Mouse (Mus musculus): ENCODE measurements around the gene Fezf2. TPM values are rescaled to one million over a fixed set of nuclear protein-coding genes. Genes with fewer than 3 reads are reported as not detected.
A peak's percentile ranks its signal among the peaks of the same experiment; 100 is the strongest.

Fezf2 gene
- polyA plus RNA-seq, 1 experiment from 2014 or later = not detected

DNA sequence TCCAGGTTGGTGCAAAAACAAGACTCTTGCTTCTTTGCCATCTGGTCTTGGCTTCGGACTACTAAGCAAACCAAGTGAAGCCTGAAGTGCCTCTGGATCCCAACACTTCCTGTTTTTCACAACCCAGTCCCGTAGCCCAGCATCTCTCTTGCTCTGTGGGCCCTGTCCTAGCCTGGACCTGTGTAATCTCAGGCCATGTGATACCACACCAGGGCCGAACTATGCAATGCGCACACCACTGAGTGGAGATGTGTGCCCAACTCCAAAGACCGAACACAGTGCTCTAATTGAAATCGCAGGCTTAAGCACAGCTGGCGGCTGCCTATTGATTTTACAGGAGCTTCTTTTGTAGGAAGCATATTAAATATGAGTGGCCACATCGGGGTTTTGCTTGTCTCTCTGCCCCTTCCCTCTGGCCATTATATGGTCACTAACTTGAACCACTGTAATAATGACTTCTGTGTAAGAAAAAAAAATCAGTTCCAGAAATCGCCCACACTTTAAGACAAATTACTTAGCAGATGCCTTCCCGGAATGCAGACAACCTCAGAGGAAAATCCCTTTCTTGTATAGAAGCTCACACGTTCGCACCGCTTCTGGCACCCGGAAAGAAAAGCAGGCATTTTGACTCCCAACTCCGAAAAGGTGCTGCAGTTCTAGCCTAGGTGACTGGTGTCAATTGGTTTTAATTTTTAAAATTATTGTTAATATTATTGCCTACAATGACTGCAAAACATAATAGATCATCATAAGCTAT, 1.5 kb upstream of the Fezf2 start:
- Histone ChIP-seq H3K4me3 (replicated peaks) (no peak overlapping the region), H3K36me3 (no peaks in the 10 kb centered on the region), H3K27ac (no peak overlapping the region), H3K27me3 (replicated peaks) (peaks cover 87% of the 10 kb centered on the region), H3K4me1 (replicated peaks) (peaks cover 12% of the 10 kb centered on the region), H3K4me2 (replicated peaks) (no peak overlapping the region), H3K9ac (no peak overlapping the region), H3K9me3 (no peaks in the 10 kb centered on the region)
- 8% methylated on average over 15 of the region's 15 CpGs for WGBS
- no peak for ATAC-seq

DNA sequence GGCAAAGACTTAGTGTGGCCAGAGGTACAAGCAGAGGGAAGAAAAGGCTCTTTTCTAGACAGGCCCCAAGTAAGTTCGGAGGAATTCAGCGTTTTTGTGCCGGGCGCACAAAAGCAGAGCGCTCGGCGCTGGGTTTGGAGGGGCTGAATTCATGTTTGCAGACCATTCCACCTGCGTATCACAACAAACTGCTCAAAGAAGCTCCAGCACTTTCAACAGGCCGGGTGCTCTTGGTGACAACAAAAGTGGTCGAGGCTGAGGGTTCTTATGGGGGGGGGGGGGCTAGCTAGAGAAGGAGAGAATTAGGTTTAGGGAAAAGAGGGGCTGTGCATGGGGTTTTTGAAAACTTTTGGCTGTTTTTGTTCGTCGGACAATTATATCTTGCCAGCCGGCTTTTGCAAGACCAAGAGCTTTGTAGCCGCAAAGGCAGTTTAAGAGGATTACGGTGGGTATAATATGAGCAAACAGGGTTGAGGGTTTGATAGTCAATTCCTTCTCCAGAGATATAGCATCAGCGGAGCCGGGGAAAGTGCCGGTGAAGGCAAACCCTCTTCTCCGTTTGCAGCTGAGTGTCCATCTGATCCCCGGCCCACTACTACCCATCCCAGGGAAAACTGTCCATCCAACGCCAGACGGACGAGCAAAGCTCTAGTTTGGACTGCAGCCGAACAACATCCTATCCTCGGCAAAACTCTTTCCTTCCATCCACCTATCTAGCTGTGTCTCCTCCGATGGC, 956 bp downstream of the Fezf2 start:
- Histone ChIP-seq H3K4me3 (replicated peaks) (peak overlapping the region; percentile 9; the same call in 1 of the 2 replicates), H3K27me3 (replicated peaks) (peaks cover 91% of the 10 kb centered on the region), H3K27ac (no peak overlapping the region), H3K9me3 (no peaks in the 10 kb centered on the region), H3K36me3 (no peaks in the 10 kb centered on the region), H3K9ac (no peak overlapping the region), H3K4me1 (replicated peaks) (peaks cover 12% of the 10 kb centered on the region), H3K4me2 (replicated peaks) (peak overlapping the region; percentile 40)
- WGBS = 1% methylated on average over 26 of the region's 26 CpGs
- ATAC-seq = no peak

DNA sequence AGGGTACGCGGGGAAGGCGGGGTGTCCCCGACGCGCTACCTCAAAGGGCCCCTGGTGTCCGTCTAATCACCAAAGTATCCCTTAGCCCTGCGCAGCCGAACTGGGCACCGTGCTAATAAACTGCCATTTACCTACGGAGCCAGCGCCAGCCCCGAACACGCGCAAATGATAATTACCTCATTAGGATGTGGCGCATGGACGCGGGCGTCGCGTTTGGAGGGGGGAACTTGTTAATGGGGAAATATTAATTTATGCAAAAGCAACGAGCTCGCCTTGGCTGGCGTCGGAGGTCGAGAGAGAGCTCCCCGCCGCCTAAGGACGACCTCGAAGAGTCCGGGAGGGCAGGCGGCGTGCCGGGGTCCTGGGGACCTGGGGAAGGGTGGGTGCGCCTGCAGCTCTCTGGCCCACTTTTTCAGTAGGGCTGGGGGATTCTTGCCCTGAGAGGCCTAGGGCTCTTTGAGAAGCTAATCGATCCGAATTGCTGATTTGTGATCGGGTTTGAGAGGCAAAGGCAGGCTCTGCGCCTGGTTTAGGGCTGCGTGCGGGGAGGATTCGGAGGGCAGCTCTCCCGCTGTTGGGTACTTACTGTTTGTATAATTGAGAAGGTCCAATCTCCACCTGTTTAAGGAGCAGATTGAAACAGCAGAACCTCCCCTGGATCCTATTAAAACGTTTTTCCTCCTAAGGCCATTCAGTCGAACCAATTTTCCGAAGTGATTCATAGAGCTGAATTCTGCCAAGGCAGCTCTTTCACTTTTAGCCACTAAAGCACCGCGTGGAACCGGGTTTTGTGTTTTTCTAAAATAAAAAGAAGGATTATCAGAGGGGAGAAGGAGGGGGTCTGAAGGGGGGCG, 1.8 kb downstream of the Fezf2 start:
- no peak for ATAC-seq
- under 1% methylated on average over 50 of the region's 50 CpGs for WGBS

DNA sequence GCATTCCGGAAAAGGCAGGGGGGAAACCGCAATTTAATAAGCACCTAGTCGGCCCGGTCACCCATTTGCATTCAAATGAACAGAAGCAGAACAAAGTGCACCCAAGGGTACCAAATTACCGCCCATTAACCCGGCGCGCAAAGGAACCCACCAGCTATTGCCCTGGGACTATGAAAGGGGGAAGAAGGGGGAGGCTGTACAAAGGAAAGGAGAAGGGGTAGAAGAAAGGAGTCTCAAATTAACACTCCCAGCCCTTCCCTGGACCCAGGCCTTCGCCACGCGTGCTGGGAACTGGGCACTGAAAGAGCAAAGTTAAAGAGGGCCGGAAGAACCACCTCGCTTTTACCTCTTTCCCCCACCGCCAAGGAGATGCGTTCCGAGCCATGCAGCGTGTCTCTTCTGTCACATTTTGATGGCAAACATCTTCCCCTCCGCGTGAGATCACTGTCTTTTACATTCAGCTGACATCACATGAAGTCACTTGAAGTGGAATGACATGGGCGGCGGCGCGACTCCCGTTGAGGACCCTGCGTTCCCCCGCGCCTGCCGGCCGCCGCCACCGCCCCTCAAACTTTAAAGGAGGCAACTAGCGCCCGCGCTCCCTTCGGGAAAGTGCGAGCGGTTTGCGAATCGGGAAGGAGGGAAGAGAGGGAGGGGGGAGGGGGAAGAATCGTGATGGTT, 2.6 kb downstream of the Fezf2 start:
- Histone ChIP-seq H3K9ac (no peak overlapping the region), H3K27me3 (replicated peaks) (peaks cover 93% of the 10 kb centered on the region), H3K4me2 (replicated peaks) (peak overlapping the region; percentile 40), H3K27ac (no peak overlapping the region), H3K4me3 (replicated peaks) (0 out of 2 replicates have a peak overlapping the region, but pooled peaks have one; percentile 11), H3K4me1 (replicated peaks) (peaks cover 16% of the 10 kb centered on the region), H3K9me3 (no peaks in the 10 kb centered on the region), H3K36me3 (no peaks in the 10 kb centered on the region)
- WGBS = under 1% methylated on average over 40 of the region's 40 CpGs
- ATAC-seq = no peak

More for the DNA sequence above, 1.8 kb downstream of the Fezf2 start:
- H3K36me3 ChIP-seq = no peaks in the 10 kb centered on the region
- no peak overlapping the region for H3K27ac ChIP-seq
- peak overlapping the region; percentile 40 for H3K4me2 ChIP-seq (replicated peaks)
- H3K27me3 ChIP-seq (replicated peaks) = peaks cover 93% of the 10 kb centered on the region
- H3K4me1 ChIP-seq (replicated peaks) = peaks cover 15% of the 10 kb centered on the region
- H3K9me3 ChIP-seq = no peaks in the 10 kb centered on the region
- H3K9ac ChIP-seq = no peak overlapping the region
- peak overlapping the region; percentile 9; the same call in 1 of the 2 replicates for H3K4me3 ChIP-seq (replicated peaks)

DNA sequence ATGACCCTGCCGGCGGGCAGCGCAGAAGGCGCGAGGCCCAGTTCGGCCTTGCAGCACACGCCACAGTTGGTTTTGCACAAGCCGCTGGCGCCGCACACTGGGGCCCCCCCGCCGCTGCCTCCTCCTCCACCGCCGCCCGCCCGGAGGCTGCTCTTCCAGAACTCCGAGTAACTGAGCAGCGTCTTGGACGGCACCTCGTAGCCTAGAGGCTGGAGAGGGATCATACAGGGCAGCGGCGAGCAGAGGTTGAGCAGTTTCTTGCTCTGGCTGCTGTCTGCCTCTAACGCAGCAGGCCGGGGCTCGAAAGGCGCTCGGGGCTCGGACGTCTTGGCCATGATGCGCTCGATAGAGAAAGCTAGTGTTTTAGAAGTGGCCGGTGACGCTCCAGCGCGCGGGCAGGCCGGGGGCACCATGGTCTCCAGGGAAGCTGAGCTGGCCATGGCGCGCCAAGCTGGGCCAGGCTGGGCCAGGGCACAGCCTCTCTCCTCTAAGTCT, 3.2 kb downstream of the Fezf2 start:
- WGBS = under 1% methylated on average over 39 of the region's 39 CpGs
- Histone ChIP-seq H3K4me3 (replicated peaks) (0 out of 2 replicates have a peak overlapping the region, but pooled peaks have one; percentile 11), H3K9ac (no peak overlapping the region), H3K36me3 (no peaks in the 10 kb centered on the region), H3K27ac (no peak overlapping the region), H3K9me3 (no peaks in the 10 kb centered on the region), H3K4me2 (replicated peaks) (peak overlapping the region; percentile 39), H3K27me3 (replicated peaks) (peaks cover 95% of the 10 kb centered on the region), H3K4me1 (replicated peaks) (peaks cover 18% of the 10 kb centered on the region)
- ATAC-seq = no peak

DNA sequence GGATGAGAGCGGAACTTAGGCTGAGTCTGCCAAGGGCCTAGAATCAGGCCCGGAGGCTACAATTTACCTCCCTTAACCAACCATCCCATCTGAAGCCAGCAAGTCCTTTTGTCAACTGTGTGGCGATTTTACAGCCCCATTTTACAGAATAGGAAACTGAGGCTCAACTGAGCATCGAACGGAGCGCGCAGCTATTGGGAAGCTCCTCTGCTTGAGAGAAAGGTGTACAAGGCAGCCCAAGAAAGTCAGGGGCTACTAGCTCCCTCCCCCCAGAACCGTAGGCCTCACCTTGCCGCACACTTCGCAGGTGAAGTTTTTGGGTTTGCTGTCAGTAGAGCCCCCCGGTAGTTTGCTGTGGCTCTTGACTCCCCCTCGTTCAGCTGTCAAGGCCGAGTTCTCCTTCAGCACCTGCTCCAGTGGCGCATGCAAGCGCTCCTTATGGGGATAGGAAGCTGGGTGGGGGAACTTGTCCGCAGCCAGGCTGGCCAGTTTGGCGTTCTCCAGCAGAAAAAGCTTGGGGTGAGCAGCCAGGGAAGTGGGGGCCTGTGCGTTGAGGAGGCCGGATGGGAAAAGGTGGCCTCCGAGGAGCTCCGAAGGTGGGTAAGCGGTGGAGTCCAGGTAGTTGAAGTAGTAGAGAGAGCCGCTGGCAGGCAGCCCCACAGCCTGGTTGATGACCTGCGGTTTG, 3.8 kb downstream of the Fezf2 start:
- H3K9ac ChIP-seq = no peak overlapping the region
- H3K4me1 ChIP-seq (replicated peaks) = peaks cover 18% of the 10 kb centered on the region
- 0 out of 2 replicates have a peak overlapping the region, but pooled peaks have one; percentile 11 for H3K4me3 ChIP-seq (replicated peaks)
- H3K27ac ChIP-seq = no peak overlapping the region
- ATAC-seq = no peak
- H3K4me2 ChIP-seq (replicated peaks) = peak overlapping the region; percentile 39
- H3K36me3 ChIP-seq = no peaks in the 10 kb centered on the region
- WGBS = 2% methylated on average over 24 of the region's 24 CpGs
- H3K27me3 ChIP-seq (replicated peaks) = peaks cover 97% of the 10 kb centered on the region
- H3K9me3 ChIP-seq = no peaks in the 10 kb centered on the region

DNA sequence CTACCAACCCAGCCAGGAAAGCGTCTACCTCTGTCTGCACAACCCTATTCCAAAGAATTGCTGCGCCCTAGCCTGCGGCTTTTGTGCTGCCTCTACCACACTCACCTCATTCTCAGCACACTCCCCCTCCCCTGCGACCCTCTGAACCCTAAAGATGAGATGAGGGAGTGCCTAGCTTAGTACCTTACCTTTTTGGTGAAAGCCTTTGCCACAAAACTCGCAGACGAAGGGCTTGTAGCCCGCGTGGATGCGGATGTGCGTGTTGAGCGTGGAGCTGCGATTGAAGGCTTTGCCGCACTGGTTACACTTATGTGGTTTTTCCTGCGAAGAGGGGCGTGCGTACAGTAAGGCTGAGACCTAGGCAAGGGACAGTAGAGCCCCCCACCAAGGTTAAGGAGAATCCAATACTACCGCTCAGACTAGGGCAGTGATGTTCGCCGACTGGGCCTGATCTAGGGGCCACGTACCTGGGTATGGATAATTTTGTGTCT, 4.5 kb downstream of the Fezf2 start:
- no peak overlapping the region for H3K27ac ChIP-seq
- H3K4me3 ChIP-seq (replicated peaks) = no peak overlapping the region
- ATAC-seq = no peak
- H3K27me3 ChIP-seq (replicated peaks) = peaks cover 94% of the 10 kb centered on the region
- H3K9me3 ChIP-seq = no peaks in the 10 kb centered on the region
- H3K36me3 ChIP-seq = no peaks in the 10 kb centered on the region
- no peak overlapping the region for H3K9ac ChIP-seq
- no peak overlapping the region for H3K4me2 ChIP-seq (replicated peaks)
- 2% methylated on average over 20 of the region's 20 CpGs for WGBS
- peaks cover 18% of the 10 kb centered on the region for H3K4me1 ChIP-seq (replicated peaks)

DNA sequence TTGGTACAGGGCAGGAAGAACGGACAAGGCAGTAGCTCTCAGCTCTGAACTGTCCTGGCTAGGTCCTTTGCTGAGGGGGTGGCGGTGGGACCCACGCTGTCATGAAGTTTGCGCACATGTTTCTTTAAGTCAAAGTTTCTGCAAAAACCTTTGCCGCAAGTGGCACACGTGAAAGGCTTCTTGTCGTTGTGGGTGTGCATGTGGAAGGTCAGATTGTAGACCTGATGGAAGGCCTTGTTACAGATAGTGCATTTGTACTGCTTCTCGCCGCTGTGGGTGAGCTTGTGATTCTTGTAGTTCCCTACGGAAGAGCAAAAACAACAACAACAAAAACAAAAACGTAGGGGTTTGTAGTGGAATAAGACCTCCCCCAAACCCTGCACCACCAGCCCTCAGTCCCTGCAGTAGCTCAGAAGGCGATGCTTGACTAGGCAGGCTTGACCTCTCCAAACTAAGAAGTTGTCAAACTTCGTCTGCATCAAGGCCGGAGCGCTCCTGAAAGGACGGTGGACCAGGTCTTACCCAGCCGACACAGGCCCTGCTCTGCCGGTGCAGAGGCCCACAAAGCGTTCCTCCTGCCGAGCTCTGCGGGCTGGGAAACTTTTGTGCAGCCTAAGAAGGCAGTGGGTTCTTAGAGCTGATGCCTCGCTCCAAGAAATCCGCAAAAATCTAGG, 5.4 kb downstream of the Fezf2 start:
- Histone ChIP-seq H3K27me3 (replicated peaks) (peaks cover 92% of the 10 kb centered on the region), H3K9me3 (no peaks in the 10 kb centered on the region), H3K4me3 (replicated peaks) (no peak overlapping the region), H3K9ac (no peak overlapping the region), H3K27ac (no peak overlapping the region), H3K36me3 (no peaks in the 10 kb centered on the region), H3K4me2 (replicated peaks) (no peak overlapping the region), H3K4me1 (replicated peaks) (peaks cover 18% of the 10 kb centered on the region)
- 4% methylated on average over 23 of the region's 23 CpGs for WGBS
- no peak for ATAC-seq

DNA sequence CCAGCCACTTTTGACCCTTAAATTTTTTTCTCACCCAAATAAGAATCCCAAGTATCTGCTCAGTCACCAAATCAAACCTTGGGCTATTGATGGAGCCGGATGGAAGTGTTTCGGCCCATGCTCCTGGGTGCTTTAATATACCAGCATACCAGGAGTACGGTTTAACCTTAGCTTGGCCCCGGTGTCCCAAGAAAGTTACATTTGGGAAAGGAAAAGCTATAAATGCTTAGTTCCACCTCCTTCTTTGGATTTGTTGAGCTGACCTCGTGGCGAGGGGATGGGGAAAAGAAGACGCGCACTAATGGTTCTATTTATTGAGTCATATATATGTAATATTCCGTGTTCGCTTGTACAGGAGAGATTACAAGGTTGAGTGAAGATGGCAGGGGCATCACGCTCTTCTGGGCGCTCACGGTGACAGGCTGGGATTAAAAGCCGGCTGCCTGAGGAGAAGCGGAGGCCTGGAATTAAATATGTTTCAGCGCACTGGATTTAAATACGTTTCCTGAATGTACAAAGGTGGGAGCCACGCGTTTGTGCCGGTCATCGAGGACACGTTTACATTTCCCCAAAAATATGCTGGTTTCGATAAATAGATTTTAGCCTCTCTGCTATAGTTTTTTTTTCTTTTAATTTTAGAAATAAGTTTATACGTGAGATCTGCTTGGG, 6.1 kb downstream of the Fezf2 start:
- Histone ChIP-seq H3K27ac (no peak overlapping the region), H3K4me3 (replicated peaks) (no peak overlapping the region), H3K4me1 (replicated peaks) (peaks cover 18% of the 10 kb centered on the region), H3K9me3 (no peaks in the 10 kb centered on the region), H3K36me3 (no peaks in the 10 kb centered on the region), H3K9ac (no peak overlapping the region), H3K27me3 (replicated peaks) (peaks cover 91% of the 10 kb centered on the region), H3K4me2 (replicated peaks) (no peak overlapping the region)
- 3% methylated on average over 24 of the region's 24 CpGs for WGBS
- no peak for ATAC-seq

DNA sequence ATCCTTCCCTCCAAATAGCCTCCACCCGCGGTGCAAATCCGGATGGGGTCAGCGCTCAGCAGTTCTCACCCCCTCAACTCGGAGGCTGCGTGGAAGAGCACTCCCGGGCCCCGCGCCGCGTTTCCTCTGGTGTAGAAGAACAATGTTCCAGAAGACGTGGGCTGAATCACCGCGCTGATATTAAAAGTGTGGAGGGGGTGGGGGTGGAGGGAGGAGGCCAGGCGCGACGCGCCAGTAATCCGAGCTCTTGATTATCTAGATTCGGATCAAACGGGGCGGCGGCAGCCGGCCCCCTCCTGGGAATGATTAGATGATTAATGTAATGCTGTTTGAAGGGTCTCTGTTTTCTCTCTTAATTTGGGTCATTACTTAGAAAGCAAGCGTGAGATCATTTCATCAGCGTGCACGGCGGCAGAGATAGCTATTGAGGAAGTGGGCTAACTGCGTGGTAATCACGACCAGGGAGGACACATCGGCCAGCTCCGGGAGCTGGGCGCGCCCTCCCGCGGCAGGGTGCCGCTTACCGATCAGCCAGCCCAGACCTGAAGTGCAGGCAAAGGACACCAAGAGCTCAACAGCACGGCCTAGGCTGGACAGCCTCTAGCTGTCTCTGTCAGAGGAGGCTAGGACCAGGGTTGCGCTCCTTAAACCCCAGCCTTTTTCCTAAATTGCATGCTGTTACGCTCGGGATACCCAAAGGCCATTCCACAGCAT, 6.8 kb downstream of the Fezf2 start:
- Histone ChIP-seq H3K27me3 (replicated peaks) (peaks cover 88% of the 10 kb centered on the region), H3K9ac (no peak overlapping the region), H3K27ac (no peak overlapping the region), H3K36me3 (no peaks in the 10 kb centered on the region), H3K4me3 (replicated peaks) (peak overlapping the region; percentile 7; the same call in 1 of the 2 replicates), H3K4me1 (replicated peaks) (peaks cover 16% of the 10 kb centered on the region), H3K4me2 (replicated peaks) (peak overlapping the region; percentile 36), H3K9me3 (no peaks in the 10 kb centered on the region)
- WGBS = under 1% methylated on average over 42 of the region's 42 CpGs
- 0 out of 2 replicates have a peak, but pooled peaks have one; percentile 40 for ATAC-seq

Measured in intestine, embryonic 15.5 days (tissue).